Mouse (Mus musculus) kidney, embryonic 15.5 days (tissue): ENCODE data around the gene Stk11. TPM values are rescaled to one million over a fixed set of nuclear protein-coding genes. Genes with fewer than 3 reads are reported as not detected.

Experiments used
- ATAC-seq: fragments of 200-750 bp; cut with Nextera tagmentation; replicated peaks from 2 replicates; pipeline ENCODE4 v1.8.0; 2017; ENCODE audit warnings: moderate TSS enrichment; ENCODE audit not compliant: low FRiP score
- H3K27ac ChIP-seq: fragments of 300-500 bp; sonication (generic); 2 replicates; pipeline ENCODE4 v1.5.1; 2015; ENCODE audit warnings: mild to moderate bottlenecking, inconsistent platforms
- H3K27me3 ChIP-seq: fragments of 300-500 bp; sonication (generic); 2 replicates; pipeline ENCODE4 v1.6.1; 2015; ENCODE audit warnings: inconsistent platforms
- H3K36me3 ChIP-seq: fragments of 300-500 bp; sonication (generic); 2 replicates; pipeline ENCODE4 v1.6.1; 2015; ENCODE audit warnings: inconsistent platforms
- H3K4me1 ChIP-seq: fragments of 300-500 bp; sonication (generic); 2 replicates; pipeline ENCODE4 v1.6.1; 2015; ENCODE audit warnings: inconsistent platforms
- H3K4me2 ChIP-seq: fragments of 300-500 bp; sonication (generic); 2 replicates; pipeline ENCODE4 v1.6.1; 2015; ENCODE audit warnings: moderate library complexity, mild to moderate bottlenecking, inconsistent platforms
- H3K4me3 ChIP-seq: fragments of 300-500 bp; sonication (generic); replicated peaks from 2 replicates; pipeline ENCODE4 v1.5.1; 2015; ENCODE audit warnings: mild to moderate bottlenecking, inconsistent platforms
- H3K9ac ChIP-seq: fragments of 300-500 bp; sonication (generic); 2 replicates; pipeline ENCODE4 v1.6.1; 2015; ENCODE audit warnings: mild to moderate bottlenecking, inconsistent platforms
- H3K9me3 ChIP-seq: fragments of 300-500 bp; sonication (generic); replicated peaks from 2 replicates; pipeline ENCODE4 v1.6.1; 2016; ENCODE audit warnings: inconsistent platforms
- WGBS: fragments of 180-500 bp; shearing (Covaris S2); methylation state at CpG from one replicate; pipeline ENCODE4 v1.1.7; 2015; ENCODE audit warnings: mixed read lengths; 5-methylcytosine and 5-hydroxymethylcytosine counted together
- polyA plus RNA-seq: library from polyadenylated mRNA; unstranded; fragments of >200 nt; fragmentation: Nextera tagmentation; extraction: Ambion mirVana; gene quantifications from 2 replicates; pipeline ENCODE4 v1.2.1, GENCODE M21; 2015

Stk11 gene
- polyA plus RNA-seq, 1 experiment from 2014 or later: 22.4 TPM

- Histone ChIP-seq H3K27me3 (no peaks in the 10 kb centered on the region), H3K4me1 (peaks cover 22% of the 10 kb centered on the region), H3K4me3 (no peak overlapping the region), H3K27ac (no peak overlapping the region), H3K9me3 (no peaks in the 10 kb centered on the region), H3K36me3 (peaks cover 70% of the 10 kb centered on the region), H3K4me2 (no peak overlapping the region), H3K9ac (no peak overlapping the region)
- 80% methylated on average over 16 of the region's 16 CpGs for WGBS
- no peak for ATAC-seq
Measured at GRCm38 (mm10) chr10:80080396-80081070, 35.1 kb upstream of the Stk11 start.

- Histone ChIP-seq H3K4me3 (no peak overlapping the region), H3K27ac (no peak overlapping the region), H3K27me3 (no peaks in the 10 kb centered on the region), H3K4me2 (no peak overlapping the region), H3K9ac (no peak overlapping the region), H3K36me3 (peaks cover 72% of the 10 kb centered on the region), H3K9me3 (no peaks in the 10 kb centered on the region), H3K4me1 (peaks cover 20% of the 10 kb centered on the region)
- no peak for ATAC-seq
- 76% methylated on average over 3 of the region's 3 CpGs for WGBS
Measured at GRCm38 (mm10) chr10:80081075-80081474, 34.5 kb upstream of the Stk11 start.

GRCm38 (mm10) chr10:80084817-80085487, 30.7 kb upstream of the Stk11 start:
- Histone ChIP-seq H3K4me3 (no peak overlapping the region), H3K4me1 (peaks cover 33% of the 10 kb centered on the region), H3K27ac (peak overlapping the region; percentile 77), H3K9me3 (no peaks in the 10 kb centered on the region), H3K27me3 (no peaks in the 10 kb centered on the region), H3K9ac (no peak overlapping the region), H3K36me3 (peaks cover 55% of the 10 kb centered on the region), H3K4me2 (no peak overlapping the region)
- 49% methylated on average over 9 of the region's 9 CpGs for WGBS
- peak; percentile 43; the same call in 1 of the 2 replicates for ATAC-seq

GRCm38 (mm10) chr10:80086847-80087246, 28.8 kb upstream of the Stk11 start:
- peaks cover 33% of the 10 kb centered on the region for H3K4me1 ChIP-seq
- H3K27ac ChIP-seq: no peak overlapping the region
- H3K4me3 ChIP-seq: no peak overlapping the region
- no peaks in the 10 kb centered on the region for H3K27me3 ChIP-seq
- WGBS: 66% methylated on average over 3 of the region's 3 CpGs
- H3K36me3 ChIP-seq: peaks cover 37% of the 10 kb centered on the region
- no peaks in the 10 kb centered on the region for H3K9me3 ChIP-seq
- H3K9ac ChIP-seq: no peak overlapping the region
- ATAC-seq: no peak
- H3K4me2 ChIP-seq: no peak overlapping the region

- no peak overlapping the region for H3K4me3 ChIP-seq
- H3K9me3 ChIP-seq: no peaks in the 10 kb centered on the region
- 85% methylated on average over 8 of the region's 8 CpGs for WGBS
- H3K36me3 ChIP-seq: peaks cover 31% of the 10 kb centered on the region
- no peak for ATAC-seq
- no peak overlapping the region for H3K9ac ChIP-seq
- 0 out of 2 replicates have a peak overlapping the region, but pooled peaks have one; percentile 9 for H3K27ac ChIP-seq
- no peak overlapping the region for H3K4me2 ChIP-seq
- H3K4me1 ChIP-seq: peaks cover 33% of the 10 kb centered on the region
- no peaks in the 10 kb centered on the region for H3K27me3 ChIP-seq
Measured at GRCm38 (mm10) chr10:80087483-80087882, 28.1 kb upstream of the Stk11 start.

- Histone ChIP-seq H3K4me2 (no peak overlapping the region), H3K36me3 (peaks cover 15% of the 10 kb centered on the region), H3K4me3 (no peak overlapping the region), H3K9me3 (no peaks in the 10 kb centered on the region), H3K9ac (no peak overlapping the region), H3K4me1 (peaks cover 43% of the 10 kb centered on the region), H3K27me3 (no peaks in the 10 kb centered on the region), H3K27ac (0 out of 2 replicates have a peak overlapping the region, but pooled peaks have one; percentile 18)
- 0 out of 2 replicates have a peak, but pooled peaks have one; percentile 5 for ATAC-seq
- 43% methylated on average over 4 of the region's 4 CpGs for WGBS
Measured at GRCm38 (mm10) chr10:80089146-80089545, 26.5 kb upstream of the Stk11 start.

- Histone ChIP-seq H3K36me3 (no peaks in the 10 kb centered on the region), H3K27ac (no peak overlapping the region), H3K4me1 (peaks cover 46% of the 10 kb centered on the region), H3K4me2 (no peak overlapping the region), H3K9me3 (no peaks in the 10 kb centered on the region), H3K9ac (no peak overlapping the region), H3K27me3 (no peaks in the 10 kb centered on the region), H3K4me3 (no peak overlapping the region)
- no peak for ATAC-seq
- WGBS: 91% methylated on average over 6 of the region's 6 CpGs
Measured at GRCm38 (mm10) chr10:80091527-80091926, 24.1 kb upstream of the Stk11 start.

GRCm38 (mm10) chr10:80092690-80093089, 22.9 kb upstream of the Stk11 start:
- Histone ChIP-seq H3K4me1 (peaks cover 53% of the 10 kb centered on the region), H3K9ac (no peak overlapping the region), H3K27ac (no peak overlapping the region), H3K4me3 (no peak overlapping the region), H3K27me3 (no peaks in the 10 kb centered on the region), H3K9me3 (no peaks in the 10 kb centered on the region), H3K4me2 (no peak overlapping the region), H3K36me3 (no peaks in the 10 kb centered on the region)
- ATAC-seq: no peak
- WGBS: 76% methylated on average over 5 of the region's 5 CpGs

GRCm38 (mm10) chr10:80094085-80094484, 21.5 kb upstream of the Stk11 start:
- WGBS: 88% methylated on average over 6 of the region's 6 CpGs
- no peak overlapping the region for H3K4me2 ChIP-seq
- no peaks in the 10 kb centered on the region for H3K9me3 ChIP-seq
- peaks cover 64% of the 10 kb centered on the region for H3K4me1 ChIP-seq
- no peak overlapping the region for H3K4me3 ChIP-seq
- ATAC-seq: no peak
- no peak overlapping the region for H3K27ac ChIP-seq
- no peaks in the 10 kb centered on the region for H3K36me3 ChIP-seq
- H3K9ac ChIP-seq: no peak overlapping the region
- H3K27me3 ChIP-seq: no peaks in the 10 kb centered on the region

GRCm38 (mm10) chr10:80094684-80095083, 20.9 kb upstream of the Stk11 start:
- H3K9ac ChIP-seq: no peak overlapping the region
- H3K9me3 ChIP-seq: no peaks in the 10 kb centered on the region
- ATAC-seq: no peak
- H3K27me3 ChIP-seq: no peaks in the 10 kb centered on the region
- no peak overlapping the region for H3K4me3 ChIP-seq
- H3K27ac ChIP-seq: 0 out of 2 replicates have a peak overlapping the region, but pooled peaks have one; percentile 3
- no peak overlapping the region for H3K4me2 ChIP-seq
- H3K4me1 ChIP-seq: peaks cover 64% of the 10 kb centered on the region
- 67% methylated on average over 3 of the region's 3 CpGs for WGBS
- H3K36me3 ChIP-seq: no peaks in the 10 kb centered on the region

- peak overlapping the region; percentile 3; the same call in 1 of the 2 replicates for H3K27ac ChIP-seq
- H3K4me2 ChIP-seq: no peak overlapping the region
- peaks cover 68% of the 10 kb centered on the region for H3K4me1 ChIP-seq
- H3K4me3 ChIP-seq: no peak overlapping the region
- H3K36me3 ChIP-seq: no peaks in the 10 kb centered on the region
- H3K27me3 ChIP-seq: no peaks in the 10 kb centered on the region
- no peaks in the 10 kb centered on the region for H3K9me3 ChIP-seq
- WGBS: 81% methylated on average over 5 of the region's 5 CpGs
- no peak overlapping the region for H3K9ac ChIP-seq
- ATAC-seq: no peak
Measured at GRCm38 (mm10) chr10:80095547-80095946, 20.1 kb upstream of the Stk11 start.

- H3K9me3 ChIP-seq: no peaks in the 10 kb centered on the region
- no peaks in the 10 kb centered on the region for H3K27me3 ChIP-seq
- H3K4me2 ChIP-seq: peak overlapping the region; percentile 25
- no peak overlapping the region for H3K9ac ChIP-seq
- 12% methylated on average over 6 of the region's 7 CpGs for WGBS
- ATAC-seq: no peak; the same call in 1 of the 2 replicates
- H3K4me3 ChIP-seq: no peak overlapping the region
- H3K27ac ChIP-seq: peak overlapping the region; percentile 78
- no peaks in the 10 kb centered on the region for H3K36me3 ChIP-seq
- H3K4me1 ChIP-seq: peaks cover 83% of the 10 kb centered on the region
Measured at GRCm38 (mm10) chr10:80097275-80097674, 18.3 kb upstream of the Stk11 start.
